Mouse (Mus musculus) T-helper 2 cell (primary cell): ENCODE results near the gene Trim44.

Experiments
- in situ Hi-C: fragments of 300-600 bp; cut with MboI, MseI; formaldehyde crosslinking; loops from one replicate; pipeline ENCODE4 v1.15.1; 2025; ENCODE audit warnings: high pct_unique_total_duplicates

Trim44 gene

DNA sequence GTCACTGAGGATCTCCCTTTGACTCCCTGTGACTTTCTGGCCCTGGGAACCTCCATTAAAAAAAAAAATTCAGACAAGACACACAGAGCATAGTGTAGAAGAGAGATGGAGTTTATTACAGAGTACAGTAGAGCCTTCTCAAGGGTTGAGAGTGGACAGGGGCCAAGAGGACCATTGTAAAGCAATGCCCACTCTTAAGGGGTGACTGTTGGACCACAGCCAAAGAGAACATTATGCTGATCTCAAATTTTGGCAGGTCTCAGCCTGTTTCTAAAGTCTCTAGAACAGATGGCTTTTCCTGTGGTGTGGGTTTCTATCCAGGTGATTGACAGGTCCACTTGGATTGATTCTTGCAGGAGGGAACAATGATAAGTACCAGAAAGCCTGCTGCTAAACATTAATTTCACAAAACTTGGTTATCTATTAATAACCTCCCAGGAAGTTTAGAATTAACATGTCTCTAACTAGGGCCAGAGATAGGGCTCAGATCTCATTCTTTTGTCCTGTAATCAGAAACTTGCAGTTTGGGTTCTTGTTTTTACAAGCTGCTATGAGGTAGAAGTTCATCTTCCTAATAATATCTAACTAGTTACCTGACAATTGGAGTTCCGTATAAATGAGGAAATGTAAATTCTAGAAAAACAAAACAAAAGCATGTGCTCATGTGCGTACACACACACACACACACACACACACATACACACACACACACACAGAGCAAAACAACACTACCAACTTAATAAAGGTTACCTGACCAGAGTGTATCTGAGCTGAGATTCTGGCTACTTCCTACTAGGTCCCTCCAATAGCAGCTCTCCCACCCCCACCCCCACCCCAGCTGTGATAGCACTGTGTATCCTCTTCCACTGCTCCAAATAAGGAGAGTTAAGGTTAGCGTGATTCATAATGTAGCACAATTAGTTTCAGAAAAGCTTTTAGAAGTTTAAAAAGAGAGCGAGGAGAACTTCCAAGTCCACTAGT, 1.0 kb downstream of the Trim44 start:
- in situ Hi-C loops: no loop called here

DNA sequence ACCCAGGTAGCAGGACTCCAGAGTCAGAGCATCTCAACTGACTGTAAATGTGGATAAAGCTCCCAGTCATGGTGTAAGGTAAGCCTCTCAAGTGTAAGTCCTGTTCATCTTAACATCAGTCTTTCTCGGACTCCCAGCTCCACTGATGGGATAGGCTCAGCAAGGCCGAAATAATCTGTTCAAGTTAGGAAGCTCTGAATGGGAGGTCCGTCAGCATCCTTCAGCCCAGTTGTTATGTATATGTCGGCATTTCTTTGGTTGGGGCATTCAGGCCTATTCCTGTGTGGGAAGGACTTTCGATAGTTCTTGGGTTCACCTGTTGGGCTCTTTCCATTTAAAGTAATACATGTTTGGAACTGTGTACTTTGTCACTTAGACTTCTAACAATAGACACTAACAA, 3.6 kb downstream of the Trim44 start:
- in situ Hi-C loops: no loop called here

DNA sequence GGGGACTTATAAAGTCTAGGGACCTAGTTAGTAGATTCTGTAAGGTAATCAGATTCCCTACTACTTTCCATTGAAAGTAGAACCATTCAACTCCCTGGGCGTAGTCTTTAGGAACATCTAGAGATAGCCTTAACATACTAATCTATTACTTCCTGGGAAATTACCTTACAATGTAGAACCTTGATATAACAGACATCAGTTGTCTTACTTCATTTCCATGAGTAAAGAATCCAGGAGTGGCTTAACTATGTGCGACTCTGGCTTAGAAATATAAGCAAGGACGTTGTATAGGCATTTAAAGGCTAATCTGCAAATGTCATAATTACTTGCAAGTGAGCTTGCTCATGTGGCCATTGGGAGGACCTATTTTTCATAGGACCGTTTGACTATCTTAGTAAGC, 4.3 kb downstream of the Trim44 start:
- in situ Hi-C loops: no loop called here

DNA sequence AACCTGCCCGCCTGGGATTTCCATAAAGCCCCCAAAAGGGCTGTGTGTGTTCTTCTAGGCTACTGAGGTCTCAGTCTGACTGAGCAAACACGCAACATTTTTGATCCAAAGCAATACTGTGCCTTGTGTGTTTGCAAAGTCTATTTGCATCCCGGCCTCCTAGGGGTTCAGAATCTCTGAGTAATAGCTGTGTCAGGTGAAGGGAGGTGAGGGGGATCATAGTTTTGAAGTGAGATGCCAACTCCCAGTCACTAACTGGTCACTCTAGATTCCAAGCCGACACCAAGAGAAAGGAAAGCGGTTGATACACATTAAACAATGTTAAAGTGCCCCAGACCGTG, 6.3 kb downstream of the Trim44 start:
- in situ Hi-C loops: no loop called here

DNA sequence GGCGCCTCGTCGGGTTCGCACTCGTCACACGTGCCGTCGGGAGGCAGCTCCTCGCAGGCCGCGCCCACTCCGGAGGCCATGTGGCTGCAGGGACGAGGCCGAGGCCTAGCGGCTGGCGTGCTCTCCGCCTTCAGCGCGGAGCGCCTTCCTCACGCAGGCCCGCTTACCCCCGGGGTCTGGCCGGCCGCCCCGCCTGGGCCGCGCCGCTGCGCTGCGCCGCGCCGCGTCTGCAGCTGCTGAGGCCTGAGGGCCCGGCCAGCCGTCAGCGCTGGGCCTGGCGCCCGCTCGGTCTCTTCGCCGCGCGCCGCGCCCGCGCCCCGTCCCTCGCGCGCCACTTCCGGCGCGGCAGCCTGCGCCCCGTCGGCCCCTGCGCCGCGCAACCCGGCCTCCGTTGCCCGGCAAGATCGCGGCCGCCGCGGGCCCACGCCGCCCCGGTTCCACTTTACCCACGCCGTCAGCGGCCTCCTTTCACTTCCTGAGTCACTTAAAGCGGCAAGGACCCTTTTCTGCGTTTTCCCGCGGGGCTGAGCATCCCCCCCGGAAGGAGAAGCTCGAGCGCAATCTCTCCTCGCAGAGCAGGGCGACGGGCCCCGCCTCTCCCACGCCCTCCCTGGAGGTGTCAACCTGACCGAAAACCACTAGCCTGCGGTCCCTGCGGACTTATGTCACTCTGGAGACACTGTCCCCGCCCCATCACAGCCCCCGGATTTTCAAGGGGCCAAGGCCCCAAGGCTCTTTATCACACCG, 6.8 kb downstream of the Trim44 start:
- in situ Hi-C loops: no loop called here

DNA sequence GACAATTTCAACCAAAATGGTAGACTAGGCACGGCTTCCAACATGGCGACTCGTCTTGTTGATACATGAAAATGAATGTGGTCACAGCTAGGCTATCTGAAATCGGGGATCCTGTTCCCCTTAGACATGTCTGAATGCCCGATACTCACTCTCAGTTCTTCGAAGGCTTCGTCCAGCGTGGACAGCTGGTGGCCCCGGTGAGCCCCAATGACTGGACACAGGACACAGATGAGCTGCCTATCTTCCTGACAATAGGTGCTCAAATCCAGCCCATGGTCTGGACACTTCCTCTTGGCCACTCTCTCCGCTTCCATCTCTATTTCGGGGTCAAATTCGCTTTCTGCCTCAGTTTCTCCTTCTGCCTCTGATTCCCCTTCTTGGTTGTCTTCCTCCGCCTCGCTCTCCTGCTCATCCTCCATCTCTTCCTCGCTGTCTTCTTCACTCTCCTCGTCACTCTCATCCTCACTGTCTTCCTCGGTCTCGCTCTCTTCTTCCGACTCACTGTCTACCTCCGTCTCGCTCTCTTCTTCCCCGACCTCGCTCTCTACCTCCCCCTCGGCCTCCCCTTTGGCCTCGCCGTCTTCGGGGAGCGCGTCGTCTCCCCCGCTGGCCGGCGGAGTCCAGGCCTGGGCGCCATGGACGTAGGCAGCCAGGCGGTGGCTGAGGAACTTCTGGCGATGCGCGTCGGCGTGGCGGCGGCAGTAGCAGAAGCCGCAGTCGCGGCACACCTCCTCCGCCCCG, 7.6 kb downstream of the Trim44 start:
- in situ Hi-C loops: no loop called here

DNA sequence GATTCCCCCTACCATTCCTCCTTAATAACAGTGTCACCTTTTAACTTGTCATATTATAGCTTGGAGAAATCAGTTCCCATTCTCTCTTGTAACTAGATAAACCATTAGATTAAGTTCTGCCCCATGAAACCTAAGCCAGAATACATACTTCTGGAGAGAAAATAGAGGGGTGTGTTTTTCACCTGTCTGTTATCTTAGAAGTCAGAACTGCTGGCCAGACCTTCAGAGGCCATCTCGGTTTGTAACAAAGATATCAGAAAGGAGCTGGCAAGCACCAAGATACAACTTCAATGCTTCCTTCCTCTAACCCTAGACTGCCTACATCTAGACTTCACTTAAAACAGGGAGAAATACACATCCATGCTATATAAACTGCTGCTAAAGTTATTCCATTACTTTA, 11.1 kb downstream of the Trim44 start:
- in situ Hi-C loops: no loop called here

DNA sequence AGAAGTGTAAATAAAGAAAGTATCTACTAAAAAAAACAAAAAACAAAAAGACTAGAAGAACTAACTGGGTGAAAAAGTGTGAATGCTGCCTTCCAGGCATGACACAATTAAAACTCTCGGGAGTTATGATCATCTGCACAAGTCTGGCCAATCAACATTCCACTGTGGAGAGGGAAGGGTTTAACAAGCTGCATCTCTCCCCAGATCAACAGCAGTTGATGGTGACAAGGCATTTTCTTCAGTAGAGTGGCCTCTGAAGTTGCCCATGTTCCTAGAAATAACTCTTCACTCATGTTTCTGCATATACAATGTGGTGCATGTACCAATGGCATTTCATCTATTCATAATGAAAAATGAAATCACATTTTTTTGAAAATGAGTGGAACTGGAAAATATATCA, 14.2 kb downstream of the Trim44 start:
- in situ Hi-C loops: no loop called here

DNA sequence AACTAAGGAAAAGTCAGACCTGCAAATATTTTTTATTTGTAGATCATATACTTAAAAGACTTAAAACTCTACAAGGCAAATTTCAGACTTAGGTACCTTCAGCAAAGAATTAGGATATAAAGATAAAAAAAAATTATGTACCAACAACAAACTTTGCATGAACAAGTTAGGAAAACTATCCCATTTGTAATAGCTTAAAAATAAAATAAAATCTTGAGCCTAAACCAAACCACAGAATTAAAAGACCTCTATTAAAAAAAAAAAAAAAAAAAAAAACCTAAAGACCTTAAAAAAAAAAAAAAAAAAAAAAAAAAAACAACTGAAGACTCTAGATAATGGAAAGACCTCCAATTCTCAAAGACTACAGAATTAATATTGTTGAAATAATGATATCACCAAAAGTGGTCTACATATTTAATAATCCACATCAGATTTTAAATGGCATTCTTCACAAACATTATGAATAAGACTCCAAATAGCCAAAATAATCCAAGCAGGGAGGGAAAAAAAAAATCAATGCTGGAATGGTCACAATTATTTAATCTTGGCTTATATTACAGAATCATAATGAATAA, 22.2 kb downstream of the Trim44 start:
- in situ Hi-C loops: no loop called here

DNA sequence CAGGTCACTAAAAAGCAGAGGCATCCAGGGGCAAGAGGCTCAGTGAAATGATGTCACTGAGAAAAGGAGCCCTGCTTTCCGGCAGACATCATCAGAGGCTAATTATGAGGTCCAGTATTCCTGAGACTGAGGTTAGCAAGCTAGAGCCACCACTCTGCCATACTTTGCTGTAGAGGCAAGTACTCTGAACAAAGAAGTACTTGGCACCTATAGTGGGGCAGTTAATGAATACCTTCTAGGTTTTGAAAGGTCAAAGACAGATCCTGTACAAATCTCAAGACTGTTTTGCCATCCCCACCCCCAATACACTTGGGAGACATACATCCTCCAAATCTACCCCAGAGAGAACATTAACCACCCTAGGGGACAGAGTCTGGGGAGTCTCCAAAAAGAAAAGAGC, 23.1 kb downstream of the Trim44 start:
- in situ Hi-C loops: no loop called here

DNA sequence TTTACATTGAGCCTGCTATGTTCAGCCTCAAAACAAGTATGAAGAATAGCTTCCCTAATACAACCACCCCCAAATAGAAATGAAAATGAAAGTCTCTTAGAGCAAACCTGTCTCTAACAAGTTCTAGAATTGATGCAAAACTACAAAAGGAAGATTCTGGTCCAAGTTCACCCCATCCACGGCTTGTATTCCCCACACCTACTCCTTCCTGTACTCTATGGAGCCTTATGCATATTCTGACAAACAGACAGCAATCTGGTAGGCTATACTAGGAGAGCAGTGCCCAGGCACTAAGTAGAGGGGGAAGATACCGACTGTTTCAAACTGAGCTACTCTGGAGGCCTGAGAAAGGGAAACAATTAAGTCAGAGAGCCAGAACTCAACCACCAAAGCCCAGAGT, 23.6 kb downstream of the Trim44 start:
- in situ Hi-C loops: no loop called here

DNA sequence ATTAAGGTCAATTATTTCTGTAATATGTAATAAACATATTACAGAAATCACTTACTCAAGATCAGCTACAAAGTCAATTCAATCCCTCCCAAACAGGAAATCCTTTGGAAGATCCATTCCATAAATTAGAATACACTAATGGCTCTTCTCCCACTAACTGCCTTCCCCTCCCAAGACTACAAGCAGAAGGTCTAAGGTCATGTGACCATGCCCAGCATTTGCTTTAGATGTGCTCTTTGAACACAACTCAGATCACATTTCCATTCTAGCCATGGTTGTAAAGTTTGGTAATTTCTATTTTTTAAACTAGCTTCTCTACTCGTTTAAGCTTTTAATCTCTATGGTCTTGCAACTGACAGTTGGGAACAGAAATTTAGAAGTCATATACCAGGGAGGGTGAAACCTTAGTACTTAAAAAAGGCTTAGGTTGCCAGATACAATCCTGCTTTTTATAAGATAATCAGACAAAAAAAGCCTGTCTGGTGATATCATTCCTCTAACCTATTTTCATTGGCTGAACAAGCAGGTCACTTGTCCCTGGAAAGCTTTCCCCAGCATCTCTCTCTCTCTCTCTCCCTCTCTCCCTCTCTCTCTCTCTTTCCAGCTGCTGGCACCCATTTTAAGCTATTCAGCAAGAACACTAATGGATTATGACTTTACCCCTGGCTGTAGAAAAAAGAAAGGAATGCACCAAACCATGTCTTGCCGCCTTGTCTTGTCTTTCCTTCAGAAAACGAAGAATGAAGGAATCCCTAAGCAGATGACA, 24.4 kb downstream of the Trim44 start:
- in situ Hi-C loops: no loop called here

DNA sequence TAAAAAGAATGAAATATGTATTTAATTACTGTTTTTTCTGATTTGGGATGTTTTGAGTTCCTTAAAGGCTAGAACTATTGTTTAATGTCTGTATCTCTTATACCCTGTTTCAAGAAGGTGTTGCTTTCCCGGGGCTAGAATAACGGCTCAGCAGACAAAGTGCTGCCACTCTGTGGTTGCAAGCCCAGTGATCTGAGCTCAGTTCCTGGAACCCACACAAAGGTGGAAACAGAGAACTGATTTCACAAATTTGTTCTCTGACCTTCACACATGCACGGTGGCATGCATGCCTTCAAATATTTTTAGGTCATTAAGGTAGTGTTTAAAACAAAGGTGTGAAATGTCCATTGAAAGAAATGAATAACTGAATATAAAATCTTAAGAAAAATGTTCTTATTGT, 25.1 kb downstream of the Trim44 start:
- in situ Hi-C loops: no loop called here

DNA sequence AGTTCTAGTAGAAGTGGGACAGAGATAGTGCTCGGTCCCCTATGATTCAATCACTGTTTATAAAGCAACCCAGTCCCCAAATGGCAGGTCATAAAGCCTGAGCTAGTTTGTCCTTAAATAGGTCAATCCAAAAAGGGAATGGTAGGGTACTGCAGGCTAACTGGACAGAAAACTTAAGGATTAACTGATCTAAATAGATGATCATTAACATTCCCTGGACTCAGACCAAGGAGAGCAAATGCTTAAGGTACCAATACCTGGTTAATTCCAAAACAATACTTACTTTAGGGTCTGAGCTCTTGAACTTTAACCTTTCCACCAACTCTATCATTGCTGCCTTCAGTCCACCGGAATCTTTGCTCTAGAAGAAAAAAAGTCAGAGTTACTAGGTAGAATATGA, 27.0 kb downstream of the Trim44 start:
- in situ Hi-C loops: no loop called here

DNA sequence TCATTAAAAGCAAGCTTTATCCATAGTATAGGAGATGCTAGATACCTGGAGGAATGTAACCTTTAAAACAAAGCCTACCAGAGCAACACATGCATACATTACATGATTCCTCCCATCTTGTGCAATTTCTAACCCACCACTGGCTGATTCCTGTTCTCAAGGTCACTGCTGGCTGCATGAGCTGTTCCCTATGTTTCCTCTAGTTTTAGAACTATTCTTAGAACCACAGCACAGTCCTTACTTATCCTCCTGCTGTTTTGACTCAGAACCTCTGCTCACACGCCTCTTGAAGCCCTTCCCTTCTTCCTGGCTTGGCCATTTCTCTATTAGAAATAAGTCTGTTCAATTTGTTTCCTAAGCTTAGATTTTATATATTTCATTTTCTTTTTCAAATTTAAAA, 28.7 kb downstream of the Trim44 start:
- in situ Hi-C loops: no loop called here

DNA sequence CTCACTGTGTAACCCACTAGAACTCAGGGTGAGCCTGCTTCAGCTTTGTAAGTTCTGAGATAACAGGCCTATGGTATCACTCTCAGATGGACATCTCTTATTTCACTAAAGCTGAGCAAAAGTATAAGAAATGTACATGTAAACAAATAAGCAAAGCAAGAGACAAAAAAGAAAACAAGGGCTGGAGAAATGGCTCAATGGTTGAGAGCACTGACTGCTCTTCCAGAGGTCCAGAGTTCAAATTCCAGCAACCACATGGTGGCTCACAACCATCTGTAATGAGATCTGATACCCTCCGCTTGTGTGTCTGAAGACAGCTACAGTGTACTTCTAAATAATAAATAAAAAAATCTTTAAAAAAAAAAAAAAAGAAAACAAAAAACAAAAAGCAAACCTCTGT, 29.2 kb downstream of the Trim44 start:
- in situ Hi-C loops: no loop called here

DNA sequence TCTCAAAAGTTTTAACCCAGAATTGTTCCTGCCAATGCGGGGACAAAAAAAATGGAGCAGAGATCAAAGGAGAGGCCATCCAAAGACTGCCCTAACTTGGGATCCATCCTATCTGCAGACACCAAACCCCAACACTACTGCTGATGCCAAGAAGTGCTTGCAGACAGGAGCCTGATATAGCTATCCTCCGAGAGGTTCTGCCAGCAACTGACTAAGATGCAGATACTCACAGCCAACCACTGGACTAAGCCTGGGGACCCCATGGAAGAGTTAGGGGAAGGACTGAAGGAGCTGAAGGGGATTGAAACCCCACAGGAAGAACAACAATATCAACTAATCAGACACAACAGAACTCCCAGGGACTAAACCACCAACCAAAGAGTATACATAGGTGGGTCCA, 30.3 kb downstream of the Trim44 start:
- in situ Hi-C loops: no loop called here

DNA sequence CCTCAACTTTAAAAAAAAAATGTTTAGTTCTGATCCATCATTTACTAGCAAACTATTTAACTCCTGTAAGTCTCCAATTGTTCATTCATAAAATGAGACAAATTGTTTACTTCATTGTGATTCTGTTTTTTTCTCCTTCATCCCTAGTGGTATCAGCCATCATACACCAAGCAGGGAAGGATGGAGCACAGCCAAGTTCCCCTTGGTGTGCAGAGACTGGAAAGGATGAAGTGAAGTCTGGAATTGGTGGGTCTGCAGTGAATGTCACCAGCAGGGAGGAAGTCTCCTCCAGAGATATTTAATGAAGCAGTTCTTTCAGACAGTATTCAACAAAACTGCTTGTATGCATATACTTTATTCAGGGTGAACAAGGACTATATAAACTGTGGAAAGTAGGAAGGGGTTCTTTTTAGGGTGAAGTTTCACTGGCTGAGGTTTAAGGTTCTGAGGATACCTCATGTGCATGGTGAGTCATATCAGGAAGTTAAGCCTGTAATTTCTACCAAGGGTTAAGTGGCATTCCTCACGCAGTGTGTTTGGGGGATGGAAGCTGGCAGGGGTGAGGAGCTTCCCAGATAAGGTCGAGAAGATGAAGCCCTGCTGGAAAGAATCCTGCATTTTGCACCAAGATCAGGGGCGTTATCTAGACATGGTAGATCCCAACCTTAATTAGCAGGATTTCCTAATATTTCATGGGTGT, 34.1 kb downstream of the Trim44 start:
- in situ Hi-C loops: no loop called here

DNA sequence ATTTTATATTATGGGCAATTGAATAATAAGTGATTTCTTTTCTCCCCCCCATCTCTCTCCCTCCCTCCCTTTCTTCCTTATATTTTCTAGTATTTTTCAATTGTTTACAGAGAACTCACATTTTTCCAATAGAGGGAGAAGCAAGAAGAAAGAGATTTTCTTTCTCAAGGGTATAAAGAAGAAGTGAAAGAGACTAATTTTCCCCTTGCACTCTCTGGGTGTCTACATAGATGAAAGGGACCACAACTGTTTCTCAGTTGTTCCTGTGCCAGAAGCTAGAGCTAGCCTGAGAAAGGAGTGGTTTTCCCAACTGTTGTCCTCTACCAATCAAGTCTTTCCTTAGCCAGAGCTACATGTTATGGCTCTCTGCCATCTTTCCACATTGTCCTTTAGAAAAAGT, 34.9 kb downstream of the Trim44 start:
- in situ Hi-C loops: no loop called here

DNA sequence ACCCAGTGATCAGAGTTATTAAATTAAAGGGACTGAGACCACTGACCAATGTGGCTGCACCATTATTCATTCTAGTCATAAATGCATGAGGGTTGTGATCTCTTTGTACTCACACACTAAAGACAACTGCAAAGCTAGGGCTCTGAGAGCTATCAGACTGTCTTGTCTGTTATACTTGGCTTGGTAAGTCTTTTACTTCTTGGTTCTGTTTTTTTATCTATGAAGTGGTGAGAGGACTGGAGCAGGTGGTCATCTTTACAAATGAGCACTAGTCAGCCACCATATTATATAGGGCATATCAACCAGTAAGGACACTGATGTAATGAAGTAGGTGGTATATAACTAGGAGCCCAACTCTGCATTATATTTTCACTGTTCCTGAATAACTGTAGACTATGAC, 36.3 kb downstream of the Trim44 start:
- in situ Hi-C loops: no loop called here
